Mouse (Mus musculus) kidney, embryonic 14.5 days (tissue): ENCODE measurements at regions not wholly inside any gene's neighbourhood (a gene's known extent, or its start where the extent isn't known, plus 50 kb on each side); places are given as distances from the start of the nearest gene placed in this dataset.
"Not testable (repeated sequence)": the region's sequence is repeated elsewhere in the genome, so short reads cannot be mapped to it uniquely, and the experiment has no call there.

Experiments
- ATAC-seq: fragments of 200-750 bp; cut with Nextera tagmentation; 2 replicates; pipeline ENCODE4 v1.8.0; 2017; ENCODE audit warnings: moderate number of reproducible peaks, mild to moderate bottlenecking, moderate TSS enrichment, moderate library complexity; ENCODE audit not compliant: low FRiP score, low TSS enrichment
- H3K27ac ChIP-seq: fragments of 300-500 bp; sonication (generic); 2 replicates; pipeline ENCODE4 v1.5.1; 2014; ENCODE audit warnings: low read depth, mild to moderate bottlenecking, low read length, moderate library complexity, mixed read lengths
- H3K27me3 ChIP-seq: fragments of 300-500 bp; sonication (generic); 2 replicates; pipeline ENCODE4 v1.6.1; 2014; ENCODE audit warnings: mild to moderate bottlenecking, low read length; ENCODE audit not compliant: control insufficient read depth, insufficient read depth
- H3K36me3 ChIP-seq: fragments of 300-500 bp; sonication (generic); 2 replicates; pipeline ENCODE4 v1.6.1; 2014; ENCODE audit warnings: low read length, mixed read lengths; ENCODE audit not compliant: control insufficient read depth, insufficient read depth
- H3K4me1 ChIP-seq: fragments of 300-500 bp; sonication (generic); 2 replicates; pipeline ENCODE4 v1.6.1; 2014; ENCODE audit warnings: low read length, mixed read lengths; ENCODE audit not compliant: control insufficient read depth, insufficient read depth
- H3K4me2 ChIP-seq: fragments of 300-500 bp; sonication (generic); replicated peaks from 2 replicates; pipeline ENCODE4 v1.6.1; 2014; ENCODE audit warnings: low read depth, mild to moderate bottlenecking, low read length
- H3K4me3 ChIP-seq: fragments of 300-500 bp; sonication (generic); 2 replicates; pipeline ENCODE4 v1.5.1; 2014; ENCODE audit warnings: mild to moderate bottlenecking, low read length
- H3K9ac ChIP-seq: fragments of 300-500 bp; sonication (generic); 2 replicates; pipeline ENCODE4 v1.6.1; 2014; ENCODE audit warnings: low read depth, mild to moderate bottlenecking, low read length, moderate library complexity
- H3K9me3 ChIP-seq: fragments of 300-500 bp; sonication (generic); 2 replicates; pipeline ENCODE4 v1.6.1; 2016; ENCODE audit warnings: low read length; ENCODE audit not compliant: control insufficient read depth
- WGBS: fragments of 180-500 bp; shearing (Covaris S2); extraction: QIAGEN DNeasy Blood & Tissue Kit; methylation state at CpG from one replicate; pipeline ENCODE4 v1.1.7; 2014; 5-methylcytosine and 5-hydroxymethylcytosine counted together

- no peaks in the 10 kb centered on the region for H3K9me3 ChIP-seq
- H3K4me3 ChIP-seq = no peak overlapping the region
- H3K27ac ChIP-seq = no peak overlapping the region
- H3K9ac ChIP-seq = no peak overlapping the region
- no peak for ATAC-seq
- no peak overlapping the region for H3K4me2 ChIP-seq
- H3K4me1 ChIP-seq = no peaks in the 10 kb centered on the region
- H3K27me3 ChIP-seq = no peaks in the 10 kb centered on the region
- no peaks in the 10 kb centered on the region for H3K36me3 ChIP-seq
These were observed 563.3 kb upstream of the Foxg1 start for GRCm38 (mm10) chr12:48819168-48819567.

GRCm38 (mm10) chr12:48820206-48820605, 562.3 kb upstream of the Foxg1 start:
- no peaks in the 10 kb centered on the region for H3K36me3 ChIP-seq
- H3K9me3 ChIP-seq = no peaks in the 10 kb centered on the region
- no peak for ATAC-seq
- H3K27ac ChIP-seq = no peak overlapping the region
- H3K27me3 ChIP-seq = no peaks in the 10 kb centered on the region
- H3K4me3 ChIP-seq = no peak overlapping the region
- no peak overlapping the region for H3K9ac ChIP-seq
- no peak overlapping the region for H3K4me2 ChIP-seq
- H3K4me1 ChIP-seq = no peaks in the 10 kb centered on the region

GRCm38 (mm10) chr12:48826300-48826699, 556.2 kb upstream of the Foxg1 start:
- ATAC-seq = no peak
- Histone ChIP-seq H3K9me3 (no peaks in the 10 kb centered on the region), H3K4me1 (no peaks in the 10 kb centered on the region), H3K36me3 (no peaks in the 10 kb centered on the region), H3K4me3 (no peak overlapping the region), H3K27ac (no peak overlapping the region), H3K9ac (no peak overlapping the region), H3K27me3 (no peaks in the 10 kb centered on the region), H3K4me2 (no peak overlapping the region)
- WGBS = 71% methylated on average over 6 of the region's 6 CpGs

GRCm38 (mm10) chr12:48853356-48853755, 529.1 kb upstream of the Foxg1 start:
- not testable (repeated sequence) for H3K4me2 ChIP-seq, H3K36me3 ChIP-seq, H3K4me1 ChIP-seq, H3K4me3 ChIP-seq, ATAC-seq, H3K9me3 ChIP-seq, H3K27ac ChIP-seq, H3K9ac ChIP-seq, H3K27me3 ChIP-seq
- 81% methylated on average over 4 of the region's 4 CpGs for WGBS

- no peaks in the 10 kb centered on the region for H3K36me3 ChIP-seq
- H3K4me3 ChIP-seq = no peak overlapping the region
- ATAC-seq = no peak
- no peak overlapping the region for H3K27ac ChIP-seq
- H3K27me3 ChIP-seq = no peaks in the 10 kb centered on the region
- H3K4me2 ChIP-seq = no peak overlapping the region
- no peaks in the 10 kb centered on the region for H3K9me3 ChIP-seq
- H3K9ac ChIP-seq = no peak overlapping the region
- no peaks in the 10 kb centered on the region for H3K4me1 ChIP-seq
- 92% methylated on average over 1 of the region's 1 CpGs for WGBS
These were observed 528.4 kb upstream of the Foxg1 start for GRCm38 (mm10) chr12:48854016-48854415.

- Histone ChIP-seq H3K27ac (no peak overlapping the region), H3K4me3 (no peak overlapping the region), H3K36me3 (no peaks in the 10 kb centered on the region), H3K27me3 (no peaks in the 10 kb centered on the region), H3K9me3 (no peaks in the 10 kb centered on the region), H3K4me1 (no peaks in the 10 kb centered on the region), H3K4me2 (no peak overlapping the region), H3K9ac (no peak overlapping the region)
- WGBS = 30% methylated on average over 8 of the region's 8 CpGs
- ATAC-seq = peak; percentile 73; the same call in 1 of the 2 replicates
These were observed 504.0 kb upstream of the Foxg1 start for GRCm38 (mm10) chr12:48878244-48879031.
